Mouse (Mus musculus) CH12.LX (cell line): ENCODE data around the gene Kdelr2. TPM values are rescaled to one million over a fixed set of nuclear protein-coding genes. Genes with fewer than 3 reads are reported as not detected.

Source experiments
- DNase-seq: peaks from one replicate; pipeline ENCODE4 v3.0.0-alpha.2; 2013; ENCODE audit errors: extremely low read depth
- H3K27ac ChIP-seq: 2 replicates; pipeline ENCODE4 v1.5.1; 2012; ENCODE audit warnings: low read depth, mild to moderate bottlenecking, control low read depth, moderate library complexity; ENCODE audit not compliant: insufficient read depth
- H3K27me3 ChIP-seq: replicated peaks from 2 replicates; pipeline ENCODE3; 2012; ENCODE audit warnings: inconsistent platforms
- H3K36me3 ChIP-seq, 2 experiments: replicated peaks in 1 of 2; 2 replicates each; pipeline versions ENCODE3 to v1.6.1; 2012; ENCODE audit warnings: inconsistent platforms in 1 of 2, low read length in 1 of 2, mild to moderate bottlenecking in 1 of 2, mixed read lengths in 1 of 2, moderate library complexity in 1 of 2; ENCODE audit not compliant: control insufficient read depth in 1 of 2, insufficient read depth in 1 of 2
- H3K4me1 ChIP-seq, 2 experiments: 2 replicates each; pipeline ENCODE4 v1.6.1; 2012; ENCODE audit warnings: inconsistent platforms in 1 of 2, moderate library complexity in 1 of 2; ENCODE audit not compliant: insufficient read depth in 2 of 2, control insufficient read depth in 1 of 2
- H3K4me2 ChIP-seq: 2 replicates; pipeline ENCODE4 v1.6.1; 2012; ENCODE audit warnings: low read depth, mild to moderate bottlenecking, control low read depth; ENCODE audit not compliant: poor library complexity, insufficient read depth, severe bottlenecking
- H3K4me3 ChIP-seq, 3 experiments: fragments of 150-350 bp in 1 of 3; sonication (generic) in 1 of 3; replicated peaks in 1 of 3; 2 replicates each; pipeline versions ENCODE3 to v1.5.1; 2011 to 2012; ENCODE audit warnings: low read depth in 2 of 3, low read length in 2 of 3, mild to moderate bottlenecking in 2 of 3, moderate library complexity in 2 of 3, control low read depth in 1 of 3, improper control_type of control experiment in 1 of 3, inconsistent platforms in 1 of 3, mixed read lengths in 1 of 3; ENCODE audit not compliant: poor library complexity in 1 of 3
- H3K79me2 ChIP-seq: replicated peaks from 2 replicates; pipeline ENCODE4 v1.6.1; 2012; ENCODE audit warnings: mild to moderate bottlenecking, moderate library complexity; ENCODE audit not compliant: control insufficient read depth, poor library complexity, insufficient read depth, severe bottlenecking; ENCODE audit errors: extremely low read depth
- H3K9ac ChIP-seq: 2 replicates; pipeline ENCODE4 v1.6.1; 2012; ENCODE audit warnings: low read depth, mild to moderate bottlenecking, control low read depth, moderate library complexity; ENCODE audit not compliant: insufficient read depth
- H3K9me3 ChIP-seq: replicated peaks from 2 replicates; pipeline ENCODE3; 2012; ENCODE audit warnings: low read length, inconsistent platforms, mixed read lengths
- BHLHE40 ChIP-seq: IDR thresholded peaks from 2 replicates; pipeline ENCODE4 v1.6.1; 2011; ENCODE audit warnings: mild to moderate bottlenecking, low read depth, low read length, improper control_type of control experiment
- CHD2 ChIP-seq: IDR thresholded peaks from 2 replicates; pipeline ENCODE4 v1.6.1; 2011; ENCODE audit warnings: low read length, improper control_type of control experiment
- ELF1 ChIP-seq: IDR thresholded peaks from 2 replicates; pipeline ENCODE4 v1.6.1; 2014; ENCODE audit warnings: low read depth, mild to moderate bottlenecking, inconsistent platforms, low read length, improper control_type of control experiment
- GABPA ChIP-seq: IDR thresholded peaks from 2 replicates; pipeline ENCODE4 v1.6.1; 2012; ENCODE audit warnings: low read depth, low read length, improper control_type of control experiment, inconsistent platforms; ENCODE audit not compliant: insufficient replicate concordance
- JUN ChIP-seq: IDR thresholded peaks from 2 replicates; pipeline ENCODE4 v1.6.1; 2011; ENCODE audit warnings: low read depth, mild to moderate bottlenecking, low read length, improper control_type of control experiment, moderate library complexity; ENCODE audit not compliant: insufficient read depth
- KAT2A ChIP-seq: IDR thresholded peaks from 2 replicates; pipeline ENCODE4 v1.6.1; 2012; ENCODE audit warnings: low read length, improper control_type of control experiment, inconsistent platforms; ENCODE audit not compliant: insufficient replicate concordance
- MAFK ChIP-seq: IDR thresholded peaks from 2 replicates; pipeline ENCODE4 v1.6.1; 2011; ENCODE audit warnings: low read length, improper control_type of control experiment; ENCODE audit not compliant: insufficient replicate concordance
- MAZ ChIP-seq: IDR thresholded peaks from 2 replicates; pipeline ENCODE4 v1.6.1; 2012; ENCODE audit warnings: low read depth, mild to moderate bottlenecking, inconsistent platforms, low read length, improper control_type of control experiment, moderate library complexity
- MXI1 ChIP-seq: IDR thresholded peaks from 2 replicates; pipeline ENCODE4 v1.6.1; 2011; ENCODE audit warnings: mild to moderate bottlenecking, low read depth, low read length, improper control_type of control experiment
- MYC ChIP-seq: IDR thresholded peaks from 2 replicates; pipeline ENCODE4 v1.6.1; 2011; ENCODE audit warnings: low read depth, mild to moderate bottlenecking, improper control_type of control experiment, low read length
- NRF1 ChIP-seq: IDR thresholded peaks from 2 replicates; pipeline ENCODE4 v1.6.1; 2014; ENCODE audit warnings: low read depth, mild to moderate bottlenecking, inconsistent platforms, low read length, improper control_type of control experiment, moderate library complexity
- PAX5 ChIP-seq: IDR thresholded peaks from 2 replicates; pipeline ENCODE4 v1.6.1; 2012; ENCODE audit warnings: low read length, inconsistent platforms, mixed read lengths
- POLR2A ChIP-seq: IDR thresholded peaks from 2 replicates; pipeline ENCODE4 v1.6.1; 2011; ENCODE audit warnings: low read depth, mild to moderate bottlenecking, improper control_type of control experiment, low read length
- POLR2AphosphoS2 ChIP-seq: IDR thresholded peaks from 2 replicates; pipeline ENCODE4 v1.6.1; 2011; ENCODE audit warnings: low read depth, low read length, improper control_type of control experiment
- SIN3A ChIP-seq: IDR thresholded peaks from 2 replicates; pipeline ENCODE4 v1.6.1; 2012; ENCODE audit warnings: low read length, improper control_type of control experiment, inconsistent platforms
- TBP ChIP-seq: conservative IDR thresholded peaks from 2 replicates; pipeline ENCODE4 v1.6.1; 2011; ENCODE audit warnings: low read depth, low read length, improper control_type of control experiment
- TCF12 ChIP-seq: IDR thresholded peaks from 2 replicates; pipeline ENCODE4 v1.6.1; 2014; ENCODE audit warnings: low read depth, mild to moderate bottlenecking, inconsistent platforms, low read length, improper control_type of control experiment
- USF1 ChIP-seq: IDR thresholded peaks from 2 replicates; pipeline ENCODE4 v1.6.1; 2014; ENCODE audit warnings: low read depth, mild to moderate bottlenecking, inconsistent platforms, low read length, improper control_type of control experiment
- USF2 ChIP-seq: conservative IDR thresholded peaks from 2 replicates; pipeline ENCODE4 v1.6.1; 2011; ENCODE audit warnings: low read depth, low read length, improper control_type of control experiment
- ZC3H11A ChIP-seq: IDR thresholded peaks from 2 replicates; pipeline ENCODE4 v1.6.1; 2012; ENCODE audit warnings: low read depth, mild to moderate bottlenecking, inconsistent platforms, low read length, improper control_type of control experiment
- ZKSCAN1 ChIP-seq: IDR thresholded peaks from 2 replicates; pipeline ENCODE4 v1.6.1; 2012; ENCODE audit warnings: low read depth, inconsistent platforms, low read length, improper control_type of control experiment, borderline replicate concordance
- ZMIZ1 ChIP-seq: IDR thresholded peaks from 2 replicates; pipeline ENCODE4 v1.6.1; 2012; ENCODE audit warnings: low read depth, mild to moderate bottlenecking, inconsistent platforms, low read length, improper control_type of control experiment
- ZNF384 ChIP-seq: IDR thresholded peaks from 2 replicates; pipeline ENCODE4 v1.6.1; 2012; ENCODE audit warnings: low read depth, low read length, improper control_type of control experiment, inconsistent platforms
- dilution Hi-C: fragments of 300-500 bp; cut with MboI; formaldehyde crosslinking; loops from 2 replicates; pipeline ENCODE4 v1.14.3; 2020; ENCODE audit warnings: low sequenced_read_pairs; ENCODE audit not compliant: extremely low pct_unique_long_range_greater_than_20kb, extremely low pct_ligation_motif_present
- in situ Hi-C: fragments of 300-500 bp; cut with MboI; formaldehyde crosslinking; loops from 3 replicates; pipeline ENCODE4 v1.14.3; 2019; ENCODE audit warnings: low sequenced_read_pairs, low pct_ligation_motif_present, low pct_unique_long_range_greater_than_20kb, mixed read lengths
- polyA plus RNA-seq: library from polyadenylated mRNA; unstranded; fragments of >175 nt; gene quantifications from 2 replicates; pipeline ENCODE4 v1.2.1, GENCODE M21; 2012; ENCODE audit warnings: low read depth; ENCODE audit not compliant: insufficient read length
- total RNA-seq, 2 experiments: library from RNA; depleted of rRNA; stranded (reverse); fragments of 300-350 nt in 1 of 2; fragments of >200 nt in 1 of 2; gene quantifications; 2 replicates each; pipeline ENCODE4 v1.2.3; 2012 to 2014

Gene Kdelr2
- total and polyA plus RNA-seq, 3 experiments: 75.7 to 117 (median 77.7) TPM

DNA sequence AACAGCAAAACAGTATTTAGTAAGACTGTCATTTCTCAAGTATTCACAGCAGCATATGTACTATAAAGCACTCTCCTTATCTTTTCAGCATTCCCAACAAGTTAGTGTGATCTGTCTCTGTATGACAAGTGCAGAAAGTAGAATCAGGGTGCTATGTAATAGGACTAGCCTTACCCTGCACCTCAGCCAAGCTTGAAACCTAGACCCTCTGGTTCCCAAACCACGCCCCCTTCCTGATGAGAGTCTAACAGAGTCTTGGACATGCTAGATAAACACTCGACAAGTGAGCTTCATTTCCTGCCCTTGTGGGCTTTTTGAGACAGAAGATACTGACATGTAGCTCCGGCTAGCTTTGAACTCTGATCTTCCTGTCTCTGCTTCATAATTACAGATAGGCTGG is 5.6 kb downstream of the Kdelr2 start:
- Histone ChIP-seq H3K79me2 (peaks cover 78% of the 10 kb centered on the region), H3K27ac (no peak overlapping the region), H3K36me3 (peaks cover 54 to 82% of the 10 kb centered on the region in 2 experiments), H3K27me3 (no peaks in the 10 kb centered on the region), H3K9me3 (peaks cover 30% of the 10 kb centered on the region), H3K4me1 (peaks cover 6 to 21% of the 10 kb centered on the region in 2 experiments; a peak in 2 of 4 replicates), H3K4me2 (no peak overlapping the region), H3K9ac (no peak overlapping the region), H3K4me3 (no peak overlapping the region)
- DNase-seq: no peak
- in situ Hi-C loops (no loop called here), dilution Hi-C loops (no loop called here)
- TF ChIP-seq MXI1: no peak
- TF ChIP-seq NRF1: no peak
- TF ChIP-seq ZMIZ1: no peak
- TF ChIP-seq POLR2AphosphoS2: no peak
- no peak for TF ChIP-seq KAT2A
- no peak for TF ChIP-seq BHLHE40

DNA sequence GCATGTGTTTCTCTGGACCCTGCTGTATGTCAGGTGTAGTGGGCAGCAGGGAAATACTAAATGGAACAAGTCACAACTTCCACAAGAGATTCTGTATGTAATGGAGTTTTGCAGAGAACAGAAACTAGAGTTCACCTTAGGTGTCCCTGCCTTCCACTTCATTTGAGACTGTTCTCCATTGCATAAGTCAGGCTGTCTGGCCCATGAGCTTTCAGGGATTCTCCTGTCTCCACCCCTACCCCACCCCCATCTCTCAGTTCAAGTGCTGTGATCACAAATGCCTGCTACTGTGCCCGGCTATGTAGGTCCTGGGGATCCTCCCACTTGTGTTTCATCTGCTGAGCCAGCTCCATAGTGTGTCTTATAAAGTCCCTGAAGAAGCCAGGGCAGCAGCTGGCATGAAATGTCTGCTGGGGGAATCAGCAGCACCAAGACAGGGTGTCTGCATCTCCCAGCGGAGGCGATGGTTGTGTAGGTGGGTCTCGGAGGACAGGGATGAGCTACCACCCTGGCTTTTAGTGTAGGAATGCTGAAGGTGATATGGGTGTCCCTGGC is 7.3 kb downstream of the Kdelr2 start:
- H3K27ac ChIP-seq: no peak overlapping the region
- dilution Hi-C loops: no loop called here

DNA sequence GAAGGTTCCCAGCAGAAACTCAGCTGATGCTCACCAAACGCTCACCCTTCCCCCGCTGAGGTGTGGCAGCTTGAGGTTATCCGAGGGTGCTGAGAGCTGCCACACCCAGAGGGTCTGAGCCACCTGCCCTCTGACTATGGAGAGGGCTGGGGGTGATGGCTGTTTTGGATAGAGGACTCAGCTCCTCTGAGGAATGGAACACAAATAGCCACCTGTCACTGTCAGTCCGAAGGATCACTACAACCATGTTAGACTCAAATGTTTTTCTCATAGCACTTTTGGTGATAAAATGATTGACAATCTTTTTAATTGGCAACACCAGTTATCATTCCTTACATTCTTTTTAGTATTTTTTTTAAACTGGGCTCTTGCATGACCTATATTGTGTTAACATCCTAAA is 17.8 kb downstream of the Kdelr2 start:
- Histone ChIP-seq H3K9me3 (peaks cover 3% of the 10 kb centered on the region), H3K79me2 (no peaks in the 10 kb centered on the region; the same call in 1 of the 2 replicates), H3K27ac (no peak overlapping the region), H3K27me3 (no peaks in the 10 kb centered on the region), H3K36me3 (peaks cover 46 to 67% of the 10 kb centered on the region in 2 experiments), H3K4me3 (no peak overlapping the region)
- dilution Hi-C loops: no loop called here
- no peak for DNase-seq
- in situ Hi-C loops: no loop called here
- no peak for TF ChIP-seq POLR2A
- TF ChIP-seq ZMIZ1: no peak
- no peak for TF ChIP-seq MAFK
- no peak for TF ChIP-seq TCF12
- TF ChIP-seq GABPA: no peak
- no peak for TF ChIP-seq KAT2A
- no peak for TF ChIP-seq BHLHE40
- no peak for TF ChIP-seq SIN3A
- TF ChIP-seq NRF1: no peak
- no peak for TF ChIP-seq PAX5
- no peak for TF ChIP-seq ZKSCAN1
- TF ChIP-seq USF2: no peak
- no peak for TF ChIP-seq MYC
- TF ChIP-seq, all 38 proteins: peak for 0
- Histone ChIP-seq H3K9ac (no peak overlapping the region), H3K4me1 (peaks cover 0 to 4% of the 10 kb centered on the region in 2 experiments; a peak in 1 of 4 replicates), H3K4me2 (no peak overlapping the region)

More for the DNA sequence above, 7.3 kb downstream of the Kdelr2 start:
- Histone ChIP-seq H3K4me3 (no peak overlapping the region), H3K4me2 (no peak overlapping the region), H3K27me3 (no peaks in the 10 kb centered on the region), H3K79me2 (peaks cover 61% of the 10 kb centered on the region), H3K9me3 (peaks cover 35% of the 10 kb centered on the region), H3K9ac (no peak overlapping the region), H3K4me1 (peaks cover 2 to 9% of the 10 kb centered on the region in 2 experiments; a peak in 1 of 4 replicates), H3K36me3 (peaks cover 61 to 85% of the 10 kb centered on the region in 2 experiments)
- TF ChIP-seq MXI1 (no peak), BHLHE40 (no peak), TBP (no peak), ZMIZ1 (no peak), USF1 (no peak), ZNF384 (no peak), TCF12 (no peak), GABPA (no peak), ZKSCAN1 (no peak), ELF1 (no peak), CHD2 (no peak), JUN (no peak), ZC3H11A (no peak), MAZ (no peak)
- DNase-seq: no peak
- in situ Hi-C loops: loop anchor here (10.0 kb wide), 1 partner anchor 76 kb away; no protein-coding TSS in a partner anchor
